Comparison of ENCODE assay signal across 10 mouse cellular contexts in genomic region chr17:40823817-40824216, GRCm38 (mm10). TPM values are rescaled to one million over a fixed set of nuclear protein-coding genes. Genes with fewer than 3 reads are reported as not detected.
DNase-seq lines count a peak whose midpoint lies in the region; ATAC-seq and TF ChIP-seq lines count a peak whose summit lies in the region.
"Had no signal": no experiment of that assay in that cellular context is flagged by ENCODE, and none has a peak within 500 bp of the region (broad histone marks: within the 10 kb centered on the region; RNA-seq: fewer than 3 reads in every experiment).

No protein-coding gene starts in this region.

- no peaks in the 10 kb centered on the region for H3K9me3 ChIP-seq in forebrain, embryonic 14.5 days (replicated peaks; ENCODE audit: control insufficient read depth, low read length)
- no peaks in the 10 kb centered on the region for H3K9me3 ChIP-seq in forebrain, embryonic 15.5 days
- H3K9me3 ChIP-seq in limb, embryonic 14.5 days (ENCODE audit: control insufficient read depth, low read length): no peaks in the 10 kb centered on the region
- no peaks in the 10 kb centered on the region for H3K9me3 ChIP-seq in stomach, postnatal 0 days (ENCODE audit: control insufficient read depth, low read length)

- peak; percentile 35 for DNase-seq in forebrain, embryonic 14.5 days (ENCODE audit: low spot score)
- peak; percentile 5 to 17 for DNase-seq in right cerebral cortex, adult 2 months (ENCODE audit: low spot score in 2 of 2)
- DNase-seq in right cerebral cortex, adult 18-20 months: no peak
- peak; percentile 13 for DNase-seq in limb, embryonic 14.5 days (ENCODE audit: low spot score)
- DNase-seq in stomach, postnatal 0 days (ENCODE audit: low spot score): no peak
- no peak for DNase-seq in adrenal gland, postnatal 25 days

- no peaks in the 10 kb centered on the region for H3K36me3 ChIP-seq in forebrain, embryonic 14.5 days (ENCODE audit: control insufficient read depth, insufficient read depth, low read length)
- H3K36me3 ChIP-seq in forebrain, embryonic 15.5 days: no peaks in the 10 kb centered on the region
- H3K36me3 ChIP-seq in limb, embryonic 14.5 days (ENCODE audit: control insufficient read depth, insufficient read depth, low read length): no peaks in the 10 kb centered on the region
- H3K36me3 ChIP-seq in stomach, postnatal 0 days (ENCODE audit: control insufficient read depth, insufficient read depth, low read length): no peaks in the 10 kb centered on the region

- TF ChIP-seq CTCF in stomach, postnatal 0 days (IDR thresholded peaks at IDR 0.05; ENCODE audit: low read depth): peak; percentile 75

- H3K9ac ChIP-seq in forebrain, embryonic 14.5 days (ENCODE audit: low read length): no peak overlapping the region
- H3K9ac ChIP-seq in forebrain, embryonic 15.5 days (replicated peaks): no peak overlapping the region
- H3K9ac ChIP-seq in limb, embryonic 14.5 days (ENCODE audit: low read depth, low read length, severe bottlenecking): no peak overlapping the region
- H3K9ac ChIP-seq in stomach, postnatal 0 days (ENCODE audit: low read length): no peak overlapping the region

- H3K4me3 ChIP-seq in forebrain, embryonic 14.5 days (ENCODE audit: low read depth, low read length): no peak overlapping the region
- no peak overlapping the region for H3K4me3 ChIP-seq in forebrain, embryonic 15.5 days
- no peak overlapping the region for H3K4me3 ChIP-seq in limb, embryonic 14.5 days (replicated peaks; ENCODE audit: low read length)
- H3K4me3 ChIP-seq in stomach, postnatal 0 days (ENCODE audit: low read depth, low read length): no peak overlapping the region

- 22% methylated on average over 4 of the region's 4 CpGs for WGBS in forebrain, embryonic 14.5 days
- WGBS in forebrain, embryonic 15.5 days: 25% methylated on average over 4 of the region's 4 CpGs
- WGBS in limb, embryonic 14.5 days: 15% methylated on average over 4 of the region's 4 CpGs
- 13% methylated on average over 4 of the region's 4 CpGs for WGBS in stomach, postnatal 0 days

- ATAC-seq in forebrain, embryonic 14.5 days: no peak
- no peak for ATAC-seq in forebrain, embryonic 15.5 days (replicated peaks)
- no peak for ATAC-seq in limb, embryonic 14.5 days (ENCODE audit: low FRiP score, low read depth)
- no peak for ATAC-seq in stomach, postnatal 0 days (ENCODE audit: low FRiP score, low TSS enrichment)
- ATAC-seq in erythroid progenitor cell, adult 5-6 weeks (replicated peaks; ENCODE audit: low FRiP score, poor library complexity, severe bottlenecking): no peak; the same call in 1 of the 2 replicates
- ATAC-seq: intestine, embryonic 16.5 days had no signal

- no peak for TF ChIP-seq POLR2A in limb, embryonic 14.5 days (IDR thresholded peaks at IDR 0.05; ENCODE audit: borderline replicate concordance, extremely low read depth, insufficient read depth, insufficient read length)

- no peak for TF ChIP-seq EP300 in stomach, postnatal 0 days (optimal IDR thresholded peaks at IDR 0.05)

- no peak overlapping the region for H3K27ac ChIP-seq in forebrain, embryonic 14.5 days (ENCODE audit: low read depth, low read length)
- no peak overlapping the region for H3K27ac ChIP-seq in forebrain, embryonic 15.5 days (replicated peaks)
- H3K27ac ChIP-seq in limb, embryonic 14.5 days (replicated peaks; ENCODE audit: low read depth, low read length): no peak overlapping the region
- H3K27ac ChIP-seq in stomach, postnatal 0 days (replicated peaks): no peak overlapping the region

- no peak overlapping the region for H3K4me2 ChIP-seq in forebrain, embryonic 14.5 days (ENCODE audit: low read length)
- H3K4me2 ChIP-seq in forebrain, embryonic 15.5 days (replicated peaks): no peak overlapping the region
- no peak overlapping the region for H3K4me2 ChIP-seq in limb, embryonic 14.5 days (replicated peaks; ENCODE audit: low read depth, low read length, severe bottlenecking)
- H3K4me2 ChIP-seq in stomach, postnatal 0 days (replicated peaks; ENCODE audit: low read depth): no peak overlapping the region

- no peaks in the 10 kb centered on the region for H3K27me3 ChIP-seq in forebrain, embryonic 14.5 days (replicated peaks; ENCODE audit: control insufficient read depth, insufficient read depth, low read length)
- H3K27me3 ChIP-seq in forebrain, embryonic 15.5 days: no peaks in the 10 kb centered on the region
- H3K27me3 ChIP-seq in limb, embryonic 14.5 days (ENCODE audit: control insufficient read depth, insufficient read depth, low read length): no peaks in the 10 kb centered on the region
- H3K27me3 ChIP-seq in stomach, postnatal 0 days (ENCODE audit: control insufficient read depth, insufficient read depth, low read length): no peaks in the 10 kb centered on the region

- H3K4me1 ChIP-seq in forebrain, embryonic 14.5 days (ENCODE audit: control insufficient read depth, insufficient read depth, low read length): no peaks in the 10 kb centered on the region
- no peaks in the 10 kb centered on the region for H3K4me1 ChIP-seq in forebrain, embryonic 15.5 days
- no peaks in the 10 kb centered on the region for H3K4me1 ChIP-seq in limb, embryonic 14.5 days (ENCODE audit: control insufficient read depth, insufficient read depth, low read length)
- H3K4me1 ChIP-seq in stomach, postnatal 0 days (replicated peaks; ENCODE audit: control insufficient read depth, insufficient read depth): no peaks in the 10 kb centered on the region

RNA-seq across cellular contexts. Expression of gene Rhag, which starts 12.9 kb away (rescaled TPM):
- polyA plus RNA-seq in forebrain, embryonic 14.5 days (2014; fragmentation: Nextera tagmentation; extraction: Ambion mirVana): not detected in 2 replicates
- polyA plus RNA-seq in forebrain, embryonic 15.5 days (2015; fragmentation: Nextera tagmentation; extraction: Ambion mirVana): 0.15 and 0.17 TPM in 2 replicates
- polyA plus RNA-seq in limb, embryonic 14.5 days (2012; rRNA removed): 0.28 and 0.31 TPM in 2 replicates
- polyA plus RNA-seq in limb, embryonic 14.5 days (2014; fragmentation: Nextera tagmentation; extraction: Ambion mirVana): 0.46 and 0.48 TPM in 2 replicates
- 0.15 and 0.16 TPM in 2 replicates for polyA plus RNA-seq in stomach, postnatal 0 days (2015; fragmentation: Nextera tagmentation; extraction: Ambion mirVana)
- not detected in 2 replicates for total RNA-seq in adrenal gland, postnatal 25 days (2021)
- total RNA-seq in erythroid progenitor cell, adult 5-6 weeks (2015; ENCODE audit: low replicate concordance): 908 and 1,028 TPM in 2 replicates
- total RNA-seq in erythroid progenitor cell, adult 5-6 weeks (2017; ENCODE audit: low replicate concordance): 496 and 547 TPM in 2 replicates

RNA-seq across cellular contexts. Expression of gene Crisp2, which starts 17.0 kb away (rescaled TPM):
- polyA plus RNA-seq in forebrain, embryonic 14.5 days (2014; fragmentation: Nextera tagmentation; extraction: Ambion mirVana): not detected in 2 replicates
- polyA plus RNA-seq in forebrain, embryonic 15.5 days (2015; fragmentation: Nextera tagmentation; extraction: Ambion mirVana): not detected in 2 replicates
- polyA plus RNA-seq in limb, embryonic 14.5 days (2012; rRNA removed): 0.04 TPM in 1 of 2 replicates, not detected in the other
- polyA plus RNA-seq in limb, embryonic 14.5 days (2014; fragmentation: Nextera tagmentation; extraction: Ambion mirVana): not detected in 2 replicates
- not detected in 2 replicates for polyA plus RNA-seq in stomach, postnatal 0 days (2015; fragmentation: Nextera tagmentation; extraction: Ambion mirVana)
- not detected in 2 replicates for total RNA-seq in adrenal gland, postnatal 25 days (2021)
- total RNA-seq in erythroid progenitor cell, adult 5-6 weeks (2015; ENCODE audit: low replicate concordance): 1.3 TPM in 1 of 2 replicates, not detected in the other
- total RNA-seq in erythroid progenitor cell, adult 5-6 weeks (2017; ENCODE audit: low replicate concordance): not detected in 2 replicates
- polyA plus RNA-seq: stomach, embryonic 16.5 days had no signal

RNA-seq across cellular contexts. Expression of gene 9130008F23Rik, which starts 56.5 kb away (rescaled TPM):
- 0.46 and 0.75 TPM in 2 replicates for polyA plus RNA-seq in forebrain, embryonic 14.5 days (2014; fragmentation: Nextera tagmentation; extraction: Ambion mirVana)
- polyA plus RNA-seq in forebrain, embryonic 15.5 days (2015; fragmentation: Nextera tagmentation; extraction: Ambion mirVana): 0.31 and 0.70 TPM in 2 replicates
- polyA plus RNA-seq in limb, embryonic 14.5 days (2012; rRNA removed): 2.7 and 3.0 TPM in 2 replicates
- 1.8 and 1.9 TPM in 2 replicates for polyA plus RNA-seq in limb, embryonic 14.5 days (2014; fragmentation: Nextera tagmentation; extraction: Ambion mirVana)
- polyA plus RNA-seq in stomach, postnatal 0 days (2015; fragmentation: Nextera tagmentation; extraction: Ambion mirVana): 5.7 and 6.0 TPM in 2 replicates
- 0.79 and 1.3 TPM in 2 replicates for total RNA-seq in adrenal gland, postnatal 25 days (2021)
- total RNA-seq in erythroid progenitor cell, adult 5-6 weeks (2015; ENCODE audit: low replicate concordance): not detected in 2 replicates
- total RNA-seq in erythroid progenitor cell, adult 5-6 weeks (2017; ENCODE audit: low replicate concordance): not detected in 2 replicates

Comparison
In these comparisons a context has a peak if more than half of its experiments do, and no peak if none do; other contexts are left out.
1. DNase-seq: peak in forebrain, embryonic 14.5 days (single experiment), right cerebral cortex, adult 2 months (2 of 2) and limb, embryonic 14.5 days (single experiment); none in right cerebral cortex, adult 18-20 months (single experiment), stomach, postnatal 0 days (single experiment) and adrenal gland, postnatal 25 days (single experiment).